Mouse (Mus musculus) cerebellum, adult 2 months (tissue): ENCODE results near the gene Bid. TPM values are rescaled to one million over a fixed set of nuclear protein-coding genes. Genes with fewer than 3 reads are reported as not detected.

Experiments used
- DNase-seq, 2 experiments: peaks; one replicate each; pipeline ENCODE4 v3.0.0; 2021
- H3K27ac ChIP-seq: fragments of 200-500 bp; 2 replicates; pipeline ENCODE4 v1.5.1; 2012; ENCODE audit warnings: low read length, control low read depth, inconsistent platforms; ENCODE audit not compliant: insufficient read depth
- H3K27me3 ChIP-seq: fragments of 200-500 bp; 2 replicates; pipeline ENCODE4 v1.6.1; 2012; ENCODE audit warnings: inconsistent platforms, mild to moderate bottlenecking, low read length, moderate library complexity; ENCODE audit not compliant: control insufficient read depth, insufficient read depth
- H3K4me1 ChIP-seq: fragments of 200-500 bp; 2 replicates; pipeline ENCODE4 v1.6.1; 2011; ENCODE audit warnings: low read length; ENCODE audit not compliant: control insufficient read depth, insufficient read depth
- H3K4me3 ChIP-seq: fragments of 200-500 bp; replicated peaks from 2 replicates; pipeline ENCODE3; 2011; ENCODE audit warnings: mild to moderate bottlenecking, low read depth, low read length, control low read depth; ENCODE audit not compliant: insufficient read depth
- CTCF ChIP-seq: fragments of 200-500 bp; IDR thresholded peaks from 2 replicates; pipeline ENCODE4 v1.5.1; 2011; ENCODE audit warnings: low read depth, mild to moderate bottlenecking, control low read depth, low read length, moderate library complexity, borderline replicate concordance; ENCODE audit not compliant: insufficient read depth
- POLR2A ChIP-seq: fragments of 200-500 bp; IDR thresholded peaks from 2 replicates; pipeline ENCODE4 v1.6.1; 2011; ENCODE audit warnings: low read length, control low read depth, borderline replicate concordance; ENCODE audit not compliant: insufficient read depth
- WGBS: fragments of 180-500 bp; shearing (Covaris S2); methylation state at CpG from one replicate; pipeline ENCODE4 v1.1.7; 2018; 5-methylcytosine and 5-hydroxymethylcytosine counted together
- polyA plus RNA-seq: library from polyadenylated mRNA; depleted of rRNA; stranded (reverse); fragments of >200 nt; gene quantifications from 2 replicates; pipeline ENCODE4 v1.2.3, GENCODE M21; 2012

Gene Bid
- polyA plus RNA-seq, 1 experiment = 7.9 TPM

DNA sequence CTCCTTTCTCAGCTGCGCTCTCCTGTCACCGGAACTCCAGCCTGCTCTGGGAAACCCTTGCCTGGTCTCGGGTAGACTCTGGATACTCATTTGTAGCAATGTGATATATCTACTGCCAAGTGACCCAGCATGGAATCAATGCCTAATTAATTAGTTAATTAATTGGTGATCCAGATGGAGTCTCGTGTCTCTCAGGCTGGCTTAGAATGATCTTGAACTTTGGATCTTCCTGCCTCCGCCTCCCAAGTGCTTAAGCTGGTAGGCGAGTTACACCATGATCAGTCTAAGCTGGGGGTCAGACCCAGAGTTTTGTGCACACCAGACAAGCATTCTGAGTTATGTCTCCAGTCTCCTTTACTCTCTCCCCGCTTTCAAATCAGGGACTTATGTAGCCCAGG is 24.4 kb upstream of the Bid start:
- no peak overlapping the region for H3K27ac ChIP-seq
- H3K4me1 ChIP-seq = no peaks in the 10 kb centered on the region

DNA sequence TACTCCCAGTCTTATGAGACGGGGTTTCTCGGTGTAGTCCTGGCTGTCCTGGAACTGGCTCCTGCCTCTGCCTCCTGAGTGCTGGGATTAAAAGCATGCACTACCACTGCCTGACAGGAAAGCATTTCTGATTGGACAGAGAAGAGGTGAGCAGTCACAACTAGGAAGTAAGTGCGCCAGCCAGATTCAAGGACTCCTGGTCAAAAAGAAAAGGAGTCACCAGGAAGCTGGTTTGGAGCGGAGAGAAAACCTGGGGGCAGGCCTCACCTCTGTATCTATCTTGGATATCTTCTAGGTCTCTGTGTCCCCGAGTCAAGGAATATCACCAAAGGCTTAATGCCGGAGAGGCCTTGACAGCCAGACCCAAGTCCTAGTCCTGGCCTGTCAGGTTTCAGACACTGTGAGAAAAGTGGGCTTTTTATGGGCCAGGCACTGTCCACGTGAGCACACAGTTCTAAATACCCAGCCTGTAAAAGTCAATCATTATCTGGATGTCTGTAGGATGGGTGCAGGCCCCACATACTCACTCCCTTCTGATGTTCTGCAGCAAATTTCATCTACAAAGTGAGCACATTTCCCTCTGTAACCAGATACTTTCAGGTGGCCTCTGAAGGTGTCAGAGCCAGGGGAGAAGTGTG is 23.9 kb upstream of the Bid start:
- no peak overlapping the region for H3K27ac ChIP-seq
- DNase-seq = no peak
- H3K4me1 ChIP-seq = no peaks in the 10 kb centered on the region
- H3K4me3 ChIP-seq = no peak overlapping the region
- H3K27me3 ChIP-seq = no peaks in the 10 kb centered on the region
- WGBS = 90% methylated on average over 7 of the region's 7 CpGs
- TF ChIP-seq POLR2A (no peak), CTCF (no peak)

More for the DNA sequence above, 24.4 kb upstream of the Bid start:
- no peaks in the 10 kb centered on the region for H3K27me3 ChIP-seq
- H3K4me3 ChIP-seq = no peak overlapping the region
- WGBS = 65% methylated on average over 7 of the region's 7 CpGs
- TF ChIP-seq CTCF (no peak), POLR2A (no peak)
- no peak for DNase-seq

DNA sequence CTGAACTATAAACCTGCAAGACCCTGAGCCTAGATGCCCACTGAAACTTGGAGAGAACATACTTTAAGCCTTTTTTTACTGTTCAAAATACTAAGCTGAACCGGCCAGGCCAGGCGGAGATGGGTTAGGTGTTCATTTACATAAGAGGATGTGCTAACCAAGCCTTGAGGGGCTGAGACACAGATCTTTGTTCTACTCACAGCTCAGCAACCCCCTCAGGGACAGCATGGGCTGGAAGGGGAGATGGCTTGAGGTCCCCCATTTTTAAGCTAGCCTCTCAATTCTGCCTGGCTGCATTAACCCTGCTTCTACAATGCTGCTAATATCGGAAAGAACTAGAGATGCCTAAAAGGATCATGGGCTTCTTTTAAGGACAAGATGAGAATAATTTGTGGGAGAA is 23.1 kb upstream of the Bid start:
- no peak overlapping the region for H3K4me3 ChIP-seq
- DNase-seq = no peak
- H3K27me3 ChIP-seq = no peaks in the 10 kb centered on the region
- 88% methylated on average over 3 of the region's 3 CpGs for WGBS
- H3K4me1 ChIP-seq = no peaks in the 10 kb centered on the region
- no peak overlapping the region for H3K27ac ChIP-seq
- TF ChIP-seq POLR2A (no peak), CTCF (no peak)

DNA sequence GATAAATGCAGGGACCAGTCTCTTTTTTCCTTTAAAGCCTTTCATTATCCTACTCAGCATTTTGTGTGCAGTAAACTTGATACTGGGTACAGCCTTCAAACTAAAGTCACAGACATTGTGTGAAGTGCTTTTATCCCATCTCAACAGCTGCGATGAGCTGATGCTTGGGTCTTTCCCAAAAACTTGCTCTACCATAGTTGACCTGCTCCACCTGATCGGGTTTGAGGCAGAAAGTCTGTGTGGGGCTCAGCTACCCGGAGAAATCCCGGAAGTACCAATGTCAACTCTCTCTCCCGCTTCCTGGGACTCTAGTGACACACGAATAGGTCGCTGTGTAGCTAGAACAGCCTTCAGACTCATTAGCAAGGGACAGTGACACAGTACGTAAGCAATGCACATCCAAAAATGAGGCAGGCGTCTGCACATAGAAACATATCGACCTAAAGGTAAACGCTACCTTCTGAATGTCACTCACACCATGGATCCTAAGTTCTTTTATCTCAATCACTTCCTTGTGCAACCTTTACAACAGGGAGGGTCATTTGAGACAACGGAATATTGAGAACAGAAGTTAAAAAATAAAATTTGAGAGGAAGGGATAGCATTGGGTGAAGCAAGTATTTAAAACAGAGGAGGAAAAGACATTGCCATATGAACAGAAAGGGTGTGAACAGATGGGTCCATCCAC is 22.3 kb upstream of the Bid start:
- Histone ChIP-seq H3K27ac (no peak overlapping the region), H3K4me3 (no peak overlapping the region), H3K27me3 (no peaks in the 10 kb centered on the region), H3K4me1 (no peaks in the 10 kb centered on the region)
- TF ChIP-seq CTCF (no peak), POLR2A (no peak)
- WGBS = 95% methylated on average over 12 of the region's 12 CpGs
- DNase-seq = no peak

DNA sequence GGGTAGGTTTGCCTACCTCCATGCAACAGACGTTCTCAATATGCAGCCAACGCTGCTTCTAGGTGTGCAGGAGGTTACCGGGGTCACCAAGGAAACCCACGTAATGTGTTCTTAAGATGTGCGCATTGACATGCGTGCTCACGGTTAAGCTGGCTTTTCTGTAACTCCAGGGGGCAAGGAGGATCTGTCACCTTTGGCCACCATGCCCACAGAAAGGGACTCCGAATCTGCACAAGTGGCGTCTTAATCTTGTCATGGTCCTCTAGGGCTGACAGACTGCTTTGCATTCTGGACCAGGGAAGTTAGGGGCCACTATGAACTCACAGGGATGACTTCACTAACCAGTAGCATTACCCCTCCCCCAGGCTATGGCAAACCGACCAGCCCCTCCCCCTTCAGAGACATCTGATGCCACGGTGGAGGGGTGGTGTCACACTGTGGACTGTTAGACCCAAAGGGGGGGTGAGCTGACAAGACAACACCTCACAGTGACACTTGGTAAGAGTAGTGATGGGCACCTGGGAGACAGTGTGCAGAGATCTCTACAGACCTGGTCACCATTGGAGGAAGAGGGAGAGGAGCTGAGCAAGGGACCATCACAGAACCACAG is 21.5 kb upstream of the Bid start:
- TF ChIP-seq POLR2A = no peak
- TF ChIP-seq CTCF = no peak
- 76% methylated on average over 11 of the region's 11 CpGs for WGBS
- Histone ChIP-seq H3K27me3 (no peaks in the 10 kb centered on the region), H3K27ac (no peak overlapping the region), H3K4me1 (no peaks in the 10 kb centered on the region), H3K4me3 (no peak overlapping the region)
- no peak for DNase-seq

DNA sequence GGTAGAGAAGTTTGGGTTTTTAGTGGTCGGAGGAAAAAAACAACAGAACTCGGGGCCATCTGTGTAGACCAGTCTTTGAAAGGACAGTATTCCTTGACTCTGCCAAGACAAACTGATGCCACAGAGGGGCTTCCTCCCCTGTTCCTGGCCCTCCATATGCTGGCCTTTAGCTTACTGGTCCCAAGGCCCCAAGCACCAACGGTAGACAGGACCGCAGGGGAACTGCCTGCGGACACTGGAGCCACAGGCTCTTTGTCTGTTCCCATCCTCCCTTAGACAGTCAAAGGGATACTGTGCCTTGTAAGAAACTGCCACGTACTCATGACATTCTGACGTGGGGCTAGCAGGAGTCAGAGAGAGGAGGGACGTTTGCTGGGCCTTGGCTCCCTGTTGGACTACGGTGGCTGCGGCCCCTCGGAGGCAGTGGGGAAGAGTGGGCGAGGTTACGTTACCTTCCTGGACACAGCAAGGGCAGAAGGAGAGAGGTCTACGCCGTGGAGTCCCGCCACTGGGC is 20.5 kb upstream of the Bid start:
- Histone ChIP-seq H3K4me3 (no peak overlapping the region), H3K27me3 (no peaks in the 10 kb centered on the region), H3K4me1 (no peaks in the 10 kb centered on the region), H3K27ac (no peak overlapping the region)
- 82% methylated on average over 16 of the region's 16 CpGs for WGBS
- no peak for DNase-seq
- TF ChIP-seq CTCF (no peak), POLR2A (no peak)

DNA sequence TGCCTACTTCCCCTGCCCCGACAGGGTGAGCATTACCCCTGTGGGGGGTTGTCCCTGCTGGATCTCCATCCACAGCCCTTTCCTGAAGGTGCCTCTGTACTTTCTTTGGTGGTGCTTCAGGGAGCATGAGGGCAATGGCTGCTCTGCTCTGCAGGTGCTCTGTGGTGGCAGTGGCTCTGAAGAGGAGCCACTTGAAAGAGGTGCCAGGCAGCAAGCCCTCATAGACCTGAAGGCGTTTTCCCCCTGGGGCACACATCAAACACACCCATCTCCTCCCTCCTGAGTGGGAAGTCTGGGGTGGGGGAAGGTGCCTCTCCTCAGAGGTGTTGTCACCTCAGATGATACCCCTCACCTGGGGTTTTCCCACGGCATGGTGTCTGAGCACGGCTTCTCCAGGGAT is 17.5 kb upstream of the Bid start:
- Histone ChIP-seq H3K27me3 (no peaks in the 10 kb centered on the region), H3K27ac (no peak overlapping the region), H3K4me3 (no peak overlapping the region), H3K4me1 (no peaks in the 10 kb centered on the region)
- no peak for TF ChIP-seq POLR2A
- TF ChIP-seq CTCF = no peak
- DNase-seq = no peak
- 82% methylated on average over 4 of the region's 4 CpGs for WGBS
